Mouse (Mus musculus) liver, embryonic 14.5 days (tissue): ENCODE measurements around the gene Rnase2b. TPM values are rescaled to one million over a fixed set of nuclear protein-coding genes. Genes with fewer than 3 reads are reported as not detected.

Experiments used
- ATAC-seq: fragments of 200-750 bp; cut with Nextera tagmentation; 2 replicates; pipeline ENCODE4 v1.8.0; 2017; ENCODE audit warnings: moderate number of reproducible peaks, mild to moderate bottlenecking, moderate library complexity; ENCODE audit not compliant: insufficient read depth
- DNase-seq, 3 experiments: peaks; one replicate each; pipeline ENCODE4 v3.0.0-alpha.2; 2012 to 2013; ENCODE audit warnings: low read depth in 3 of 3, low spot score in 3 of 3
- H3K27ac ChIP-seq: fragments of 300-500 bp; sonication (generic); 2 replicates; pipeline ENCODE4 v1.5.1; 2014; ENCODE audit warnings: moderate library complexity, mild to moderate bottlenecking, control low read depth, inconsistent platforms
- H3K27me3 ChIP-seq: fragments of 300-500 bp; sonication (generic); 2 replicates; pipeline ENCODE4 v1.6.1; 2014; ENCODE audit warnings: mild to moderate bottlenecking, low read length, moderate library complexity; ENCODE audit not compliant: control insufficient read depth, insufficient read depth
- H3K36me3 ChIP-seq: fragments of 300-500 bp; sonication (generic); replicated peaks from 2 replicates; pipeline ENCODE4 v1.6.1; 2014; ENCODE audit warnings: low read depth; ENCODE audit not compliant: control insufficient read depth, insufficient read depth
- H3K4me1 ChIP-seq, 2 experiments: fragments of 200-500 bp in 1 of 2; fragments of 300-500 bp in 1 of 2; sonication (generic) in 1 of 2; replicated peaks; 2 replicates each; pipeline ENCODE4 v1.6.1; 2012 to 2014; ENCODE audit warnings: antibody characterized with exemption in 1 of 2, inconsistent platforms in 1 of 2, low read length in 1 of 2; ENCODE audit not compliant: control insufficient read depth in 2 of 2, insufficient read depth in 2 of 2
- H3K4me2 ChIP-seq: fragments of 300-500 bp; sonication (generic); 2 replicates; pipeline ENCODE4 v1.6.1; 2014; ENCODE audit warnings: low read depth, mild to moderate bottlenecking, control low read depth, moderate library complexity
- H3K4me3 ChIP-seq, 2 experiments: fragments of 200-500 bp in 1 of 2; fragments of 300-500 bp in 1 of 2; sonication (generic) in 1 of 2; 2 replicates each; pipeline ENCODE4 v1.5.1; 2012 to 2014; ENCODE audit warnings: low read depth in 2 of 2, low read length in 2 of 2, mild to moderate bottlenecking in 2 of 2, control low read depth in 1 of 2, inconsistent platforms in 1 of 2, moderate library complexity in 1 of 2; ENCODE audit not compliant: insufficient read depth in 1 of 2
- H3K9ac ChIP-seq: fragments of 300-500 bp; sonication (generic); replicated peaks from 2 replicates; pipeline ENCODE4 v1.6.1; 2014; ENCODE audit warnings: mild to moderate bottlenecking, control low read depth, moderate library complexity
- H3K9me3 ChIP-seq: fragments of 300-500 bp; sonication (generic); 2 replicates; pipeline ENCODE4 v1.6.1; 2016; ENCODE audit warnings: low read length, mixed read lengths; ENCODE audit not compliant: control insufficient read depth
- CTCF ChIP-seq: IDR thresholded peaks from 2 replicates; pipeline ENCODE4 v1.5.1; 2016; ENCODE audit warnings: antibody characterized with exemption, low read depth, control low read depth
- EP300 ChIP-seq: IDR thresholded peaks from 2 replicates; pipeline ENCODE4 v1.6.1; 2016; ENCODE audit warnings: antibody characterized with exemption, low read depth
- WGBS: fragments of 180-500 bp; shearing (Covaris S2); extraction: QIAGEN DNeasy Blood & Tissue Kit; methylation state at CpG from one replicate; pipeline ENCODE4 v1.1.7; 2014; ENCODE audit not compliant: insufficient replicate concordance; 5-methylcytosine and 5-hydroxymethylcytosine counted together
- polyA plus RNA-seq, 2 experiments: library from polyadenylated mRNA; depleted of rRNA in 1 of 2; stranded (reverse) in 1 of 2; unstranded in 1 of 2; fragments of >200 nt; fragmentation: Nextera tagmentation in 1 of 2; extraction: Ambion mirVana in 1 of 2; gene quantifications; 2 replicates each; pipeline versions ENCODE4 v1.2.1 to v1.2.3; 2012 to 2014

The Rnase2b gene
- polyA plus RNA-seq, 2 experiments = not detected

- TF ChIP-seq CTCF (no peak), EP300 (peak; percentile 94)
- ATAC-seq (peak; percentile 84), DNase-seq (peak in 2 of 3 experiments; percentile 75 to 79)
- Histone ChIP-seq H3K4me1 (peaks cover 69 to 74% of the 10 kb centered on the region in 2 experiments), H3K36me3 (no peaks in the 10 kb centered on the region), H3K9me3 (no peaks in the 10 kb centered on the region), H3K9ac (peak overlapping the region; percentile 56), H3K4me3 (no peak overlapping the region), H3K27me3 (no peaks in the 10 kb centered on the region), H3K4me2 (peak overlapping the region; percentile 62), H3K27ac (peak overlapping the region; percentile 97)
- 20% methylated on average over 2 of the region's 2 CpGs for WGBS
Observed at GRCm38 (mm10) chr14:51143937-51144336, 18.1 kb upstream of the Rnase2b start.

DNA sequence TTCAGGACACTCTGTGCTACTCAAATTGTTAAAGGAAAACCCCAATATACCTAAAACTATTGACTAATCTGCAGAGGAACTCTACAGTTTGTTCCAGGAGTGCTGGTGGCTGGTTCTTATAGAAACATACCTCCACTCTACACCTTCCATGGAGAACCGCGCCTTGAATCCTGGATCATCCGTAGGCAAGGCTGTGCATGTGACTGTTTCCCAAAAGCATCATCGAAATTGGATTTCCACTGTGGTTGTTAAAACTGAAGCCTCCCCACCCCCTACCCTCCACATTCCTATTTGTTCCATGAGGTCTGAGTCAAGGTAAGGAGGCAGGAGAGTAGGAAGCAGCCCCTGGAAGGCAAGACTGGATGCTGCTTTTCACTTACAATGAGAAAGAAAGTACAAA lies 17.6 kb upstream of the Rnase2b start:
- Histone ChIP-seq H3K4me2 (peak overlapping the region; percentile 62), H3K36me3 (no peaks in the 10 kb centered on the region), H3K9me3 (no peaks in the 10 kb centered on the region), H3K4me1 (peaks cover 75 to 79% of the 10 kb centered on the region in 2 experiments), H3K27ac (peak overlapping the region; percentile 97), H3K27me3 (no peaks in the 10 kb centered on the region), H3K4me3 (no peak overlapping the region), H3K9ac (peak overlapping the region; percentile 56)
- DNase-seq (no peak), ATAC-seq (no peak)
- WGBS = 85% methylated on average over 4 of the region's 4 CpGs
- TF ChIP-seq CTCF (no peak), EP300 (no peak)

DNA sequence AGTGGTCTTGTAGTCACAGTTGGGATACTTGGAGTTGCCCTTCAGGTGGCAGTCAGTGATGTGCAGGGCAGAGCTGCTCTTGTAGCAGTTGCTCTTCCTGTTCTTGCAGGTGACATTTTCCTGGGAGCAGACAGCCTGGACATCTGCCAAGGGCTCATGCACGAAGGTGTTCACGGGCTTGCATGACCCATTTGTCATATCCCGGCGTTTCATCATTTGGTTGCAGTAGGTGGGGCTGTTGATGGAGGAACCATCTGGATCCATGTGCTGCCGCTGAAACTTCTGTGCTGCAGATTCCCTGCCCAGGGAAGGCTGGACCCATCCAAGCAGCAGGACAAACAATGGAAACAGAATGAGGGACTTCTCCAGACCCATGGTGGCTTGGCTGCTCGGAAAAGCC lies 16.5 kb upstream of the Rnase2b start:
- ATAC-seq (no peak), DNase-seq (no peak)
- no peak for TF ChIP-seq CTCF
- Histone ChIP-seq H3K4me1 (peaks cover 80 to 81% of the 10 kb centered on the region in 2 experiments), H3K4me2 (no peak overlapping the region), H3K27ac (no peak overlapping the region), H3K27me3 (no peaks in the 10 kb centered on the region), H3K36me3 (no peaks in the 10 kb centered on the region), H3K9me3 (no peaks in the 10 kb centered on the region), H3K4me3 (no peak overlapping the region), H3K9ac (no peak overlapping the region)
- WGBS = 91% methylated on average over 6 of the region's 6 CpGs

DNA sequence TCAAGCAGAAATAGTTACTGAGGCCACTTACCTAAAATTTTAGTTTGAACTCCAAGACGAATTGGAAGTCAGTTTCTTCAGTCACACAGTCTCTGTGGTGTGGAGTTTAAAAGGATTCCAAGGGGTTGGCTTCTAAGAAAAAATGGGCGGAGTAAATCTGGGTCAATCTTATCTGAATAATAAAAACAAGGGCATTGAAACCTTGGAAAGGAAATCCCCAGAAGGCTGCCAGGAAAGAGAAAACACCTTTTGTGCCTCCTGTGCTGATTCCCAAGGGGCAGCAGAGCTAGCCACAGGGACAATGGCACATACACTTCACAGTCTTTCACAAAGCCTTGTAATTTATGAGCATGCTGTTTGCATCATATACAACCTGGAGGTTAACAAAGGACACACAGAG lies 15.4 kb upstream of the Rnase2b start, which contains the start of gene Rnase1:
Gene Rnase1, minus strand, starts transcription at position 101 of the 400 bp plus-strand sequence.
- Histone ChIP-seq H3K4me3 (no peak within 1 kb of the TSS), H3K9me3 (no peaks in the 10 kb centered on the region), H3K36me3 (no peaks in the 10 kb centered on the region), H3K27ac (peak within 1 kb of the TSS; percentile 50), H3K27me3 (no peaks in the 10 kb centered on the region), H3K9ac (peak within 1 kb of the TSS; percentile 5; the same call in 1 of the 2 replicates), H3K4me2 (no peak within 1 kb of the TSS), H3K4me1 (peaks cover 86 to 87% of the 10 kb centered on the region in 2 experiments)
- TF ChIP-seq EP300 = no peak
- no peak for TF ChIP-seq CTCF
- DNase-seq (no peak), ATAC-seq (no peak)
- WGBS = 50% methylated on average over 2 of the region's 2 CpGs

- Histone ChIP-seq H3K27ac (peak overlapping the region; percentile 80; the same call in 1 of the 2 replicates), H3K9ac (no peak overlapping the region), H3K4me1 (peaks cover 84 to 86% of the 10 kb centered on the region in 2 experiments), H3K9me3 (no peaks in the 10 kb centered on the region), H3K4me2 (no peak overlapping the region), H3K4me3 (no peak overlapping the region), H3K36me3 (no peaks in the 10 kb centered on the region), H3K27me3 (no peaks in the 10 kb centered on the region)
- ATAC-seq (no peak), DNase-seq (no peak)
- WGBS = 68% methylated on average over 3 of the region's 3 CpGs
- TF ChIP-seq CTCF (no peak), EP300 (no peak)
Observed at GRCm38 (mm10) chr14:51148006-51148405, 14.1 kb upstream of the Rnase2b start.
